Mouse (Mus musculus) neural tube, embryonic 15.5 days (tissue): ENCODE measurements around the gene Eef1b2. TPM values are rescaled to one million over a fixed set of nuclear protein-coding genes. Genes with fewer than 3 reads are reported as not detected.
"Not testable (repeated sequence)": the region's sequence is repeated elsewhere in the genome, so short reads cannot be mapped to it uniquely, and the experiment has no call there.

Source experiments
- ATAC-seq: fragments of 200-750 bp; cut with Nextera tagmentation; 2 replicates; pipeline ENCODE4 v1.8.0; 2017; ENCODE audit warnings: mild to moderate bottlenecking, moderate TSS enrichment, moderate library complexity; ENCODE audit not compliant: low FRiP score
- H3K27ac ChIP-seq: fragments of 300-500 bp; sonication (generic); replicated peaks from 2 replicates; pipeline ENCODE4 v1.5.1; 2015; ENCODE audit warnings: mild to moderate bottlenecking, inconsistent platforms
- H3K27me3 ChIP-seq: fragments of 300-500 bp; sonication (generic); replicated peaks from 2 replicates; pipeline ENCODE4 v1.6.1; 2015; ENCODE audit warnings: inconsistent platforms
- H3K36me3 ChIP-seq: fragments of 300-500 bp; sonication (generic); 2 replicates; pipeline ENCODE4 v1.6.1; 2015; ENCODE audit warnings: inconsistent platforms
- H3K4me1 ChIP-seq: fragments of 300-500 bp; sonication (generic); 2 replicates; pipeline ENCODE4 v1.6.1; 2015; ENCODE audit warnings: inconsistent platforms
- H3K4me2 ChIP-seq: fragments of 300-500 bp; sonication (generic); 2 replicates; pipeline ENCODE4 v1.6.1; 2015; ENCODE audit warnings: inconsistent platforms, mild to moderate bottlenecking, moderate library complexity
- H3K4me3 ChIP-seq: fragments of 300-500 bp; sonication (generic); replicated peaks from 2 replicates; pipeline ENCODE4 v1.5.1; 2015; ENCODE audit warnings: mild to moderate bottlenecking, inconsistent platforms
- H3K9ac ChIP-seq: fragments of 300-500 bp; sonication (generic); replicated peaks from 2 replicates; pipeline ENCODE4 v1.6.1; 2015; ENCODE audit warnings: mild to moderate bottlenecking, inconsistent platforms
- H3K9me3 ChIP-seq: fragments of 300-500 bp; sonication (generic); replicated peaks from 2 replicates; pipeline ENCODE4 v1.6.1; 2016; ENCODE audit warnings: inconsistent platforms
- WGBS: fragments of 180-500 bp; shearing (Covaris S2); methylation state at CpG from one replicate; pipeline ENCODE4 v1.1.7; 2015; ENCODE audit warnings: mixed read lengths; 5-methylcytosine and 5-hydroxymethylcytosine counted together
- polyA plus RNA-seq: library from polyadenylated mRNA; unstranded; fragments of >200 nt; fragmentation: Nextera tagmentation; extraction: Ambion mirVana; gene quantifications from 2 replicates; pipeline ENCODE4 v1.2.1, GENCODE M21; 2015

Gene Eef1b2
- 484 and 500 TPM in 2 replicates for polyA plus RNA-seq

- WGBS = under 1% methylated on average over 72 of the region's 72 CpGs
- Histone ChIP-seq H3K9me3 (no peaks in the 10 kb centered on the region), H3K27ac (peak within 1 kb of the TSS; percentile 92), H3K27me3 (no peaks in the 10 kb centered on the region), H3K4me3 (peak within 1 kb of the TSS; percentile 97), H3K4me1 (peaks cover 30% of the 10 kb centered on the region), H3K9ac (peak within 1 kb of the TSS; percentile 97), H3K36me3 (peaks cover 20% of the 10 kb centered on the region), H3K4me2 (peak within 1 kb of the TSS; percentile 76)
- peak; percentile 91 for ATAC-seq
Measured at GRCm38 (mm10) chr1:63176604-63177421, at the start of gene Eef1b2, which contains the start of gene Ndufs1. Eef1b2 (plus strand) TSS chr1:63176825. Ndufs1 (minus strand) TSS chr1:63176833.

DNA sequence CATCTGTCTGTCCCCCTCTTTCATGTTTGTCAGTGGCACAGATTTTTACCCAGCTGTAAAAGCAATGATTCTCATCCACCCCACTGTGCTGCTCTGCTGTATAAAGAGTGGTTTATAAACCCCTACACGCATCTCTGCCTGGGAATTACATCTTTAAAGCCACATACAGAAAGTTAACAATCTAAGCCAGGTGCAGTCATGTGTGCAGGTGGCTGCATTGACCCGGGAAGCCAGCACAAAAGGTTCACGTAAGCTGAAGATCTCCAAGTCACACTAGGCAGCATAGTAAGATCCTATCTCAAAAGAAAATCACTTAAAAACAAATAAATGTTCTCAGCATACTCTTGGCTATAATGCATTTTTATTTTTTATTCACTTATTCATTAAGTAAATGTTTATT is 47.4 kb upstream of the Eef1b2 start:
- Histone ChIP-seq H3K4me3 (no peak overlapping the region), H3K27ac (no peak overlapping the region), H3K27me3 (no peaks in the 10 kb centered on the region), H3K9me3 (no peaks in the 10 kb centered on the region), H3K4me2 (peak overlapping the region; percentile 51; the same call in 1 of the 2 replicates), H3K4me1 (peaks cover 7% of the 10 kb centered on the region), H3K36me3 (peaks cover 9% of the 10 kb centered on the region), H3K9ac (no peak overlapping the region)
- WGBS = 35% methylated on average over 3 of the region's 3 CpGs
- no peak for ATAC-seq

DNA sequence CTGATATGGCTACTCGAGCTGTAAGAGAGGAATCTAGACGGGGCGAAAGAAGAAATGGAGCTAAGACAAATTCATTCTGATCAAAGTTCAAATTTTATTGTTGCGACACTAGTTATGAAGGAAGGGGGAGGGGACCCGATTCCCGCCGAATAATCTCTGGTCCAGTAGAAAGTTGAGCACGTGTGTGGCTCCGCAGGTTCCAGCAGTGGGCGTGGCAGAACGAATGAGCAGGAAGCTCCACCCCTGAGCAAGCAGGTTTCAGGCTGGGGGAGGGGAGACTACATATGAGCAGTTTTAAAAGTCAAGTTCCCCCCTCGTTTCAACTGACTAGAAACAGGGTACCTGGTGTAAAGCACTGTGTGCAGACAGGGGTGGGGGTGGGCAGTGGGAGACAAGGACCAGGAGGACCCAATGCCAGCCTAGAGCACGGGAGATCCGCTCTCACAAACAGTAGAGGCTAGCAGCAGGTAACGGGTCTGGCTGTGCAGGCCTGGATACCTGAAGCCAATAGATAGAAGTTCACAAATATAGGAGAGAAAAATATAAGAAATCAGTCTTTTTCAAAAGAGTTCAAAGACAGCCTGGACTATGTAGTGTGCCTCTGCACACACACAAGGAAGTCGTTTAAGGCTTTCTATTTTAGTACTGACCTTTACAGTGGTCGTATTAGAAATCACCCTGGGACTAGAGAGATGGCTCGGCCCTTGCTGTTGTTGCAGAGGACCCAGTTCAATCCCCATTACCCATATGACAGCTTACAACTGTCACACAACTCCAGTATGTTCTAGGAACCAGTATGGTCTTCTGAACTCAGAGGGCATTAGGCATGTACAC is 46.6 kb upstream of the Eef1b2 start:
- WGBS = 23% methylated on average over 18 of the region's 18 CpGs
- ATAC-seq = peak; percentile 51; the same call in 1 of the 2 replicates
- Histone ChIP-seq H3K4me2 (peak overlapping the region; percentile 51), H3K9ac (no peak overlapping the region), H3K4me1 (peaks cover 7% of the 10 kb centered on the region), H3K27me3 (no peaks in the 10 kb centered on the region), H3K27ac (no peak overlapping the region), H3K9me3 (no peaks in the 10 kb centered on the region), H3K4me3 (peak overlapping the region; percentile 9; the same call in 1 of the 2 replicates), H3K36me3 (peaks cover 9% of the 10 kb centered on the region)

DNA sequence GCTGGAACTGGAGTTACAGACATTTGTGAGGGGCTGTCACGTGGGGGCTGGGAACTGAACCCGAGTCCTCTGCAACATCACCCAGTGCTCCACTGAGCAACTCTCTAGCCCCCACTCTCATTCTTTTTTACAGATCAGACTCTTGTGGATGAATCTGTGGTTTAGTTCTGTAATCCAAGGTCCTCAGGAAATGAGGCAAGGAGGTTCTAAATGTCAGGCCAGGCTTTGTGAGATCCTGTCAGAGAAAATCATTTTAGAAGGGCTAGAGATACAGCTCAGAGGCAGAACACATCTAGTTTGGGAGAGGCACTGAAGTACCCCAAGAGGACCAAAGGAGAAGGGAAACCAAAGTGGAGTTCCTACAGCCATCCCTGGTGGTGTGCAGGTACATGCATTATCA is 45.7 kb upstream of the Eef1b2 start:
- Histone ChIP-seq H3K4me3 (no peak overlapping the region), H3K27ac (no peak overlapping the region), H3K36me3 (peaks cover 9% of the 10 kb centered on the region), H3K27me3 (no peaks in the 10 kb centered on the region), H3K4me2 (no peak overlapping the region), H3K4me1 (peaks cover 7% of the 10 kb centered on the region), H3K9me3 (no peaks in the 10 kb centered on the region), H3K9ac (no peak overlapping the region)
- ATAC-seq = no peak
- 100% methylated on average over 2 of the region's 2 CpGs for WGBS

DNA sequence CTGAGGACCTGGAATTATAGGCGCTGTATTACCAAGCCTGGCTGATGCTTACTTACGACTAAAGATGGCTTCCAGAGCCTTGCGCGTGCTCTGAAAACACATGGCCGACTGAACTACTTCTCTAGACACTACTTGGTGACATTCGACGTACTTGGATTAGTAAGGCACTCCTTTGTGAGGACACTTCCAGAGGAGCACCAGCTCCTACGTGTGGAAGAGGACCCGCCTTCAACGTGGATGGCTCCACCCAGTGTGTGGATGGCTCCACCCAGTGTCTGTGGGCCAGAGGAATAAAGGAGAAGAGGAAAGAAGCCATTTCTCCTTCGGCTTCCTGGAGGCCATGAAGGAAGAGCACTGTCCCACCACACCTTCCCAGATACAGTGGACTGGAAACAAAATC is 44.9 kb upstream of the Eef1b2 start:
- Histone ChIP-seq H3K27ac (no peak overlapping the region), H3K4me1 (peaks cover 7% of the 10 kb centered on the region), H3K4me2 (no peak overlapping the region), H3K9me3 (no peaks in the 10 kb centered on the region), H3K27me3 (no peaks in the 10 kb centered on the region), H3K9ac (no peak overlapping the region), H3K36me3 (peaks cover 6% of the 10 kb centered on the region; the same call in 1 of the 2 replicates), H3K4me3 (no peak overlapping the region)
- ATAC-seq = no peak
- WGBS = 95% methylated on average over 11 of the region's 11 CpGs

DNA sequence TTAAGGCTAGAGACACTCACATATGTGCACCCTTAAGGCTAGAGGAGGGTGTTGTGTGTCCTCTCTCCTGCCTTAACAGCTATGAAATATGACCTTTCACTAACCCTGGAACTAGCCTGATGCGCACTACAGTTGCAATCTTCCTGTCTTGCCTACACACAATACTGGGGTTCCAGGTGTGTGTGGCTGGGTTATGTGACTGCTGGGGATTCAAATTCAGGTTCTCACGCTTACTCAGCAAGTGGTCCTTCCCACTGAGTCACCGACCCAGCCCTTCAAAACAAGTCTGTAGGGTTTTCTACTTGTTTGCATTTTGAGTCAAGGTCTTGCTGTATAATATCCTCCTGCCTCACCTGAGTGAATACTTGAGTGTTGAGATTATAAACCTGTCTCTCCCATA is 42.1 kb upstream of the Eef1b2 start:
- Histone ChIP-seq H3K9me3 (no peaks in the 10 kb centered on the region), H3K27me3 (no peaks in the 10 kb centered on the region), H3K36me3 (peaks cover 18% of the 10 kb centered on the region), H3K9ac (no peak overlapping the region), H3K4me1 (no peaks in the 10 kb centered on the region), H3K4me2 (no peak overlapping the region), H3K27ac (no peak overlapping the region), H3K4me3 (no peak overlapping the region)
- WGBS = 82% methylated on average over 3 of the region's 3 CpGs
- no peak for ATAC-seq

DNA sequence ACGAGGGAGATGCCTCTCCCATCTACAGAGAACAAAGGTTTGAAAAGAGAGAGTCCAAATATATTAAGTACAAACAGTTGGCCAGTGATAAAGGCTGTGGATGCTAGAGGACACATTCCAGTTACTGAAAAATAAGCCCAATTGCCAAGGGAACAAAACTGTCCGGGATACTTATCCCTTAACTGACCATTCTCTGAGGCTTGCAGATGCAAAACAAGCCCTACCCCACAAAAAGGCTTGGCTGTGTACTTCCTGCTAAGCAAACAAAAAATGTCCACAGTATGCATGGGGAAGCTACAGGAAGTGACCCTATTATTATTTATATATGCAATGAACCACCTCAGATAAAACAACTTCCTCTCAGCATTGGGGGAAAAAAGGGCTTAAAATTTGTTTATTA is 38.7 kb upstream of the Eef1b2 start:
- H3K27me3 ChIP-seq = no peaks in the 10 kb centered on the region
- no peak overlapping the region for H3K4me3 ChIP-seq
- no peaks in the 10 kb centered on the region for H3K4me1 ChIP-seq
- H3K36me3 ChIP-seq = peaks cover 32% of the 10 kb centered on the region
- ATAC-seq = no peak
- no peak overlapping the region for H3K4me2 ChIP-seq
- H3K9ac ChIP-seq = no peak overlapping the region
- no peaks in the 10 kb centered on the region for H3K9me3 ChIP-seq
- no peak overlapping the region for H3K27ac ChIP-seq
- WGBS = 94% methylated on average over 2 of the region's 2 CpGs

GRCm38 (mm10) chr1:63138586-63138985 is 38.0 kb upstream of the Eef1b2 start:
- H3K4me2 ChIP-seq, H3K9me3 ChIP-seq, H3K27me3 ChIP-seq, H3K4me3 ChIP-seq, ATAC-seq, H3K9ac ChIP-seq, H3K27ac ChIP-seq, H3K4me1 ChIP-seq: not testable (repeated sequence)
- WGBS = 98% methylated on average over 1 of the region's 1 CpGs
- peaks cover 35% of the 10 kb centered on the region for H3K36me3 ChIP-seq

DNA sequence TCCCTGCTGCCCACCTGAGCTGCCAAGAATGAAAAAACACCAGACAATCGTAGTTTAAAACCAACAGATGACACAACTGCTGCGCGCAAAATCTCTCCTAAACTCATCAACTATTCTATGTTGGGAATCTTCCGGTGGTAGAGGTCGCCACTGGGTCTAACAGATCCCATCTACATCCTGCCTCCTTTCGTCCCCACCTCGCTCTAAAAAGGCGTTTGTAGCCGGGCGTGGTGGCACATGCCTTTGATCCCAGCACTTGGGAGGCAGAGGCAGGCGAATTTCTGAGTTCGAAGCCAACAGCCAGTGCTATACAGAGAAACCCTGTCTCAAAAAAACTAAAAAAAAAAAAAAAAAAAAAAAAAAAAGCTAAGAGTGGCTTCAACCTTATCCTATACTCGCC is 36.4 kb upstream of the Eef1b2 start:
- WGBS = 96% methylated on average over 13 of the region's 13 CpGs
- no peak for ATAC-seq
- Histone ChIP-seq H3K27me3 (no peaks in the 10 kb centered on the region), H3K9ac (no peak overlapping the region), H3K27ac (no peak overlapping the region), H3K4me1 (no peaks in the 10 kb centered on the region), H3K4me3 (no peak overlapping the region), H3K9me3 (no peaks in the 10 kb centered on the region), H3K36me3 (peaks cover 47% of the 10 kb centered on the region), H3K4me2 (no peak overlapping the region)

DNA sequence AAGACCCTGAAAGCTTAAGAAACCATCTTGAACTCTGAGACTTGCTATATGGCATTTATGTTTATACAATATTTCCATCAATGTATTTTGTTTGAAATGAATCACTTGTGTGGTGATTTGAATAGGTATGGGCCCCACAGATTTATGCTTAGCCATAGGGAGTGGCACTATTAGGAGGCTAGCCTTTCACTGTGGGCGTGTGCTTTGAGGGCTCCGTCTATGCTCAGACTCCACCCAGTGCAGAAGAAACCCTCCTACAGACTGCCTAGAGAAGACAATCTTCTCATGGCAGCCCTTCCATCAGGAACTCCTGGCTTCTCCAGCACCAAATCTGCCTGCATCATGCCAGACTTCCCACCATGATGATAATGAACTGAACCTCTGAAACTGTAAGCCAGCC is 8.0 kb upstream of the Eef1b2 start:
- peaks cover 61% of the 10 kb centered on the region for H3K36me3 ChIP-seq

DNA sequence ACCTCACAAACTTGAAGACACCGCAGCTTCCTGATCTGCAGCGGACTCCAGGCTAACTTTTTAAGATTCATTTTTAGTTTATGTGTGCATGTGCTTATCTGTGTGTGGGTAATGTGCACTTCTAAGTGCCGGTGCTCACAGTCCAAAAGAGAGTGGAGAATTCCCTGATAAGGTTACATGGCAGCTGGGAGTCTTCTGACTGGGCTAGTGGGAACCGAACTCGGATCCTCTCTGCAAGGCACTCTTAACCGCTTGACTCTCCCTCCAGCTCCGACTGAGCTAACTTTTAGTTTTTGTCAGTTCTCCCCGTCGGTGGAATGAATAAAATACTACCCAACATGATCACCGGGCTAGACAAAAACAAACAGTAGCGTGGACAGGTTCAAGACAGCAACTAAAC is 772 bp upstream of the Eef1b2 start:
- Histone ChIP-seq H3K36me3 (peaks cover 28% of the 10 kb centered on the region), H3K27ac (peak overlapping the region; percentile 92), H3K4me1 (peaks cover 30% of the 10 kb centered on the region), H3K9ac (peak overlapping the region; percentile 97), H3K9me3 (no peaks in the 10 kb centered on the region), H3K4me3 (peak overlapping the region; percentile 97), H3K4me2 (peak overlapping the region; percentile 76), H3K27me3 (no peaks in the 10 kb centered on the region)
- ATAC-seq = no peak
- 10% methylated on average over 11 of the region's 11 CpGs for WGBS

More for the DNA sequence above, 8.0 kb upstream of the Eef1b2 start:
- WGBS = 90% methylated on average over 2 of the region's 2 CpGs
- Histone ChIP-seq H3K9me3 (no peaks in the 10 kb centered on the region), H3K4me2 (no peak overlapping the region), H3K9ac (no peak overlapping the region), H3K27ac (no peak overlapping the region), H3K4me3 (no peak overlapping the region), H3K4me1 (no peaks in the 10 kb centered on the region), H3K27me3 (no peaks in the 10 kb centered on the region)
- ATAC-seq = no peak
